23 mouse cellular contexts compared by ENCODE assay signal in the genomic region with DNA sequence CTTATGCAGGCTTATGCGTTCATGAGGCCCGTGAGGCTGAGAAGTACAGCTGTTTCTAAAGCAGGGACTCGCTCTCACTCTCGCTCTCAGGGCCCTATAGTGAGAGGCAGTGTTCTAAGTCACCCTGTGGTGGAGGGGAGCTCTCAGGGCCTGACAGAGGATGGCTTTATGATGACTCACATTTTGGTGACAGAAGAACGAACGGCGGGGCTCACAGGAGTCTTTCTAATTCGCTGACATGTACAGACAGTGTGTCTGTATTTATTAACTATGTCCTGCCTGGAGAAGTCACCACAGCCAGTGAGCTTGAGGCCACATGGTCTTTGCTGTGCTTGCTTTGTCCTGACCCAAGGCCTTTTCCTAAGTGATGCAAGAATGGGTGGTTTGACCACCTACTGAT.
DNase-seq lines count a peak whose midpoint lies in the region; ATAC-seq and TF ChIP-seq lines count a peak whose summit lies in the region.
"Had no signal": no experiment of that assay in that cellular context is flagged by ENCODE, and none has a peak within 500 bp of the region (broad histone marks: within the 10 kb centered on the region; RNA-seq: fewer than 3 reads in every experiment).

No protein-coding gene starts in this region.

- WGBS in kidney, embryonic 16.5 days = 45% methylated on average over 8 of the region's 8 CpGs
- 36% methylated on average over 8 of the region's 8 CpGs for WGBS in stomach, embryonic 16.5 days
- WGBS in stomach, postnatal 0 days = 39% methylated on average over 8 of the region's 8 CpGs
- 73% methylated on average over 8 of the region's 8 CpGs for WGBS in cerebellum, adult 2 months

- TF ChIP-seq CTCF in stomach, postnatal 0 days (IDR thresholded peaks at IDR 0.05; ENCODE audit: low read depth) = no peak
- TF ChIP-seq CTCF in cerebellum, adult 2 months (IDR thresholded peaks at IDR 0.05; ENCODE audit: borderline replicate concordance, insufficient read depth, low read depth, low read length) = no peak

- H3K4me3 ChIP-seq in kidney, embryonic 16.5 days (ENCODE audit: low read length) = no peak overlapping the region
- no peak overlapping the region for H3K4me3 ChIP-seq in stomach, embryonic 16.5 days (replicated peaks; ENCODE audit: low read length)
- H3K4me3 ChIP-seq in stomach, postnatal 0 days (ENCODE audit: low read depth, low read length) = no peak overlapping the region
- H3K4me3 ChIP-seq in cerebellum, adult 2 months (replicated peaks; ENCODE audit: insufficient read depth, low read depth, low read length) = no peak overlapping the region
- H3K4me3 ChIP-seq: embryonic facial prominence, embryonic 13.5 days; forebrain, embryonic 12.5 days; hindbrain, embryonic 12.5 days had no signal

- H3K9me3 ChIP-seq in kidney, embryonic 16.5 days (ENCODE audit: low read length) = no peaks in the 10 kb centered on the region
- H3K9me3 ChIP-seq in stomach, embryonic 16.5 days (replicated peaks; ENCODE audit: control insufficient read depth, low read length) = no peaks in the 10 kb centered on the region
- H3K9me3 ChIP-seq in stomach, postnatal 0 days (ENCODE audit: control insufficient read depth, low read length) = no peaks in the 10 kb centered on the region
- H3K9me3 ChIP-seq: embryonic facial prominence, embryonic 13.5 days; forebrain, embryonic 12.5 days; hindbrain, embryonic 12.5 days had no signal

- H3K4me2 ChIP-seq in kidney, embryonic 16.5 days (replicated peaks; ENCODE audit: low read depth, low read length) = no peak overlapping the region
- H3K4me2 ChIP-seq in stomach, embryonic 16.5 days (ENCODE audit: low read depth, low read length) = no peak overlapping the region
- no peak overlapping the region for H3K4me2 ChIP-seq in stomach, postnatal 0 days (replicated peaks; ENCODE audit: low read depth)
- H3K4me2 ChIP-seq: embryonic facial prominence, embryonic 13.5 days; forebrain, embryonic 12.5 days; hindbrain, embryonic 12.5 days had no signal

- TF ChIP-seq EP300 in stomach, postnatal 0 days (optimal IDR thresholded peaks at IDR 0.05) = no peak

- H3K27ac ChIP-seq in kidney, embryonic 16.5 days (ENCODE audit: low read length) = no peak overlapping the region
- no peak overlapping the region for H3K27ac ChIP-seq in stomach, embryonic 16.5 days (ENCODE audit: low read length)
- H3K27ac ChIP-seq in stomach, postnatal 0 days (replicated peaks) = no peak overlapping the region
- no peak overlapping the region for H3K27ac ChIP-seq in cerebellum, adult 2 months (ENCODE audit: insufficient read depth, low read length)
- H3K27ac ChIP-seq: embryonic facial prominence, embryonic 13.5 days; forebrain, embryonic 12.5 days; hindbrain, embryonic 12.5 days had no signal

- TF ChIP-seq POLR2A in cerebellum, adult 2 months (IDR thresholded peaks at IDR 0.05; ENCODE audit: borderline replicate concordance, insufficient read depth, low read length) = no peak

- peaks cover 3% of the 10 kb centered on the region; the same call in 1 of the 2 replicates for H3K4me1 ChIP-seq in kidney, embryonic 16.5 days (ENCODE audit: insufficient read depth, low read length)
- peaks cover 10% of the 10 kb centered on the region; the same call in 1 of the 2 replicates for H3K4me1 ChIP-seq in stomach, embryonic 16.5 days (ENCODE audit: control insufficient read depth, insufficient read depth, low read length)
- H3K4me1 ChIP-seq in stomach, postnatal 0 days (replicated peaks; ENCODE audit: control insufficient read depth, insufficient read depth) = no peaks in the 10 kb centered on the region
- H3K4me1 ChIP-seq in cerebellum, adult 2 months (ENCODE audit: control insufficient read depth, insufficient read depth, low read length) = no peaks in the 10 kb centered on the region
- H3K4me1 ChIP-seq: forebrain, embryonic 12.5 days had no signal

- no peak overlapping the region for H3K9ac ChIP-seq in kidney, embryonic 16.5 days (replicated peaks; ENCODE audit: low read length)
- peak overlapping the region; percentile 26; the same call in 1 of the 2 replicates for H3K9ac ChIP-seq in stomach, embryonic 16.5 days (ENCODE audit: low read length)
- H3K9ac ChIP-seq in stomach, postnatal 0 days (ENCODE audit: low read length) = no peak overlapping the region
- H3K9ac ChIP-seq: embryonic facial prominence, embryonic 13.5 days; forebrain, embryonic 12.5 days; hindbrain, embryonic 12.5 days had no signal

- DNase-seq in adrenal gland, postnatal 14 days = peak; percentile 44
- DNase-seq in adrenal gland, postnatal 25 days = no peak
- no peak for DNase-seq in kidney, postnatal 25 days
- no peak for DNase-seq in stomach, postnatal 0 days (ENCODE audit: low spot score)
- DNase-seq in cerebellum, adult 2 months = no peak
- DNase-seq: B cell, adult 2 months; cerebellum, adult 11-12 months; cerebellum, adult 9-11 months; cerebellum, postnatal 36 days; gastrocnemius, postnatal 10 days; heart, postnatal 10 days; heart, postnatal 4 days; kidney, adult 11 months had no signal

- no peaks in the 10 kb centered on the region for H3K36me3 ChIP-seq in kidney, embryonic 16.5 days (ENCODE audit: insufficient read depth, low read length)
- H3K36me3 ChIP-seq in stomach, embryonic 16.5 days (ENCODE audit: control insufficient read depth, insufficient read depth, low read length) = no peaks in the 10 kb centered on the region
- H3K36me3 ChIP-seq in stomach, postnatal 0 days (ENCODE audit: control insufficient read depth, insufficient read depth, low read length) = no peaks in the 10 kb centered on the region
- H3K36me3 ChIP-seq: embryonic facial prominence, embryonic 13.5 days; forebrain, embryonic 12.5 days; G1E; hindbrain, embryonic 12.5 days had no signal

- H3K27me3 ChIP-seq in kidney, embryonic 16.5 days (ENCODE audit: insufficient read depth, low read length) = no peaks in the 10 kb centered on the region
- H3K27me3 ChIP-seq in stomach, embryonic 16.5 days (ENCODE audit: control insufficient read depth, insufficient read depth, low read length) = no peaks in the 10 kb centered on the region
- H3K27me3 ChIP-seq in stomach, postnatal 0 days (ENCODE audit: control insufficient read depth, insufficient read depth, low read length) = no peaks in the 10 kb centered on the region
- H3K27me3 ChIP-seq in cerebellum, adult 2 months (ENCODE audit: control insufficient read depth, insufficient read depth, low read length) = no peaks in the 10 kb centered on the region; the same call in 1 of the 2 replicates

- peak; percentile 6; the same call in 1 of the 2 replicates for ATAC-seq in kidney, embryonic 16.5 days (ENCODE audit: low FRiP score, low TSS enrichment)
- no peak for ATAC-seq in stomach, embryonic 16.5 days (ENCODE audit: insufficient read depth, low FRiP score)
- ATAC-seq in stomach, postnatal 0 days (ENCODE audit: low FRiP score, low TSS enrichment) = no peak
- ATAC-seq: activated CD4-positive, CD25-positive, alpha-beta regulatory T cell, adult 4 months; CD4-positive, CD25-positive, alpha-beta regulatory T cell, adult 4 months; forebrain, embryonic 16.5 days; hindbrain, embryonic 16.5 days had no signal
